Mouse (Mus musculus) urinary bladder, postnatal 4 days (tissue): ENCODE results near the gene Zfp36.
A peak's percentile ranks its signal among the peaks of the same experiment; 100 is the strongest.

Source experiments
- DNase-seq, 2 experiments: peaks; one replicate each; pipeline ENCODE4 v3.0.0; 2021 to 2022; ENCODE audit warnings: low spot score in 2 of 2

Zfp36 gene

GRCm38 (mm10) chr7:28338108-28338998, 41.7 kb downstream of the Zfp36 start, which contains the start of gene Supt5:
Gene Supt5 (minus strand): TSS chr7:28338746.
- peak; percentile 95 to 97 for DNase-seq

GRCm38 (mm10) chr7:28335471-28335870, 44.6 kb downstream of the Zfp36 start:
- DNase-seq: no peak

GRCm38 (mm10) chr7:28334534-28334933, 45.5 kb downstream of the Zfp36 start:
- DNase-seq: no peak

- no peak for DNase-seq
Observed at GRCm38 (mm10) chr7:28328260-28328659, 51.8 kb downstream of the Zfp36 start.
